Mouse (Mus musculus): ENCODE measurements around the gene Gps2.

GRCm38 (mm10) chr11:69945997-69946891 is 32.6 kb downstream of the Gps2 start:
- no peak for TF ChIP-seq POLR2A (IDR thresholded peaks at IDR 0.05; ENCODE audit: control insufficient read depth, extremely low read depth, insufficient read depth, low read length, poor library complexity)
- TF ChIP-seq CTCF (IDR thresholded peaks at IDR 0.05; ENCODE audit: borderline replicate concordance, control insufficient read depth, extremely low read depth, insufficient read depth, low read length, poor library complexity), result no peak

All from thymus, adult 2 months (tissue).